16 mouse cellular contexts compared by ENCODE assay signal in genomic region chr5:100209093-100209492, GRCm38 (mm10). TPM values are rescaled to one million over a fixed set of nuclear protein-coding genes. Genes with fewer than 3 reads are reported as not detected.
DNase-seq lines count a peak whose midpoint lies in the region; ATAC-seq and TF ChIP-seq lines count a peak whose summit lies in the region.
"Had no signal": no experiment of that assay in that cellular context is flagged by ENCODE, and none has a peak within 500 bp of the region (broad histone marks: within the 10 kb centered on the region; RNA-seq: fewer than 3 reads in every experiment).

No protein-coding gene starts in this region.

- H3K27ac ChIP-seq in heart, embryonic 14.5 days (replicated peaks in 1 of 2; ENCODE audit: control insufficient read depth in 1 of 2, insufficient read depth in 1 of 2, low read depth in 2 of 2, low read length in 2 of 2), result peak overlapping the region; percentile 9 to 44; a peak in 1 of 4 replicates
- peak overlapping the region; percentile 33; the same call in 1 of the 2 replicates for H3K27ac ChIP-seq in lung, embryonic 14.5 days (ENCODE audit: low read depth)
- H3K27ac ChIP-seq in intestine, embryonic 16.5 days (ENCODE audit: low read length), result peak overlapping the region; percentile 28; the same call in 1 of the 2 replicates
- peak overlapping the region; percentile 10; the same call in 1 of the 2 replicates for H3K27ac ChIP-seq in liver, embryonic 16.5 days (ENCODE audit: low read length)
- H3K27ac ChIP-seq: kidney, embryonic 15.5 days; neural tube, embryonic 12.5 days had no signal

- DNase-seq in heart, adult 9 months (ENCODE audit: low spot score in 2 of 2), result no peak
- peak; percentile 39 for DNase-seq in lung, embryonic 14.5 days
- no peak for DNase-seq in lung, postnatal 14 days
- no peak for DNase-seq in cerebellum, adult 11 months
- DNase-seq in layer of hippocampus, postnatal 10 days (ENCODE audit: low spot score in 2 of 2), result no peak
- DNase-seq: cerebellum, postnatal 10 days; gastrocnemius, postnatal 14 days; left cerebral cortex, postnatal 4 days; lung, adult 2 months; thymus, postnatal 25 days had no signal

- no peaks in the 10 kb centered on the region for H3K9me3 ChIP-seq in heart, embryonic 14.5 days (ENCODE audit: control insufficient read depth, low read length)
- no peaks in the 10 kb centered on the region for H3K9me3 ChIP-seq in lung, embryonic 14.5 days (ENCODE audit: low read depth, low read length)
- H3K9me3 ChIP-seq in intestine, embryonic 16.5 days (ENCODE audit: control insufficient read depth, low read length), result no peaks in the 10 kb centered on the region
- H3K9me3 ChIP-seq in liver, embryonic 16.5 days (replicated peaks; ENCODE audit: control insufficient read depth, low read length), result no peaks in the 10 kb centered on the region
- H3K9me3 ChIP-seq: kidney, embryonic 15.5 days; neural tube, embryonic 12.5 days had no signal

- H3K4me3 ChIP-seq in heart, embryonic 14.5 days (ENCODE audit: control insufficient read depth in 1 of 2, insufficient read depth in 1 of 2, low read depth in 1 of 2, low read length in 2 of 2), result no peak overlapping the region
- no peak overlapping the region for H3K4me3 ChIP-seq in lung, embryonic 14.5 days (ENCODE audit: low read depth, low read length)
- H3K4me3 ChIP-seq in intestine, embryonic 16.5 days (ENCODE audit: low read length), result no peak overlapping the region
- H3K4me3 ChIP-seq in liver, embryonic 16.5 days (ENCODE audit: low read depth, low read length), result no peak overlapping the region
- H3K4me3 ChIP-seq: kidney, embryonic 15.5 days; neural tube, embryonic 12.5 days had no signal

- 27% methylated on average over 7 of the region's 7 CpGs for WGBS in heart, embryonic 14.5 days
- WGBS in lung, embryonic 14.5 days, result 49% methylated on average over 7 of the region's 7 CpGs
- 46% methylated on average over 7 of the region's 7 CpGs for whole genome bisulfite sequencing in intestine, embryonic 16.5 days
- 58% methylated on average over 7 of the region's 7 CpGs for WGBS in liver, embryonic 16.5 days (ENCODE audit: insufficient replicate concordance)

- no peak overlapping the region for H3K9ac ChIP-seq in heart, embryonic 14.5 days (ENCODE audit: low read length)
- H3K9ac ChIP-seq in lung, embryonic 14.5 days, result no peak overlapping the region
- no peak overlapping the region for H3K9ac ChIP-seq in intestine, embryonic 16.5 days (ENCODE audit: low read depth, low read length)
- H3K9ac ChIP-seq in liver, embryonic 16.5 days (ENCODE audit: low read depth, low read length), result no peak overlapping the region
- H3K9ac ChIP-seq: kidney, embryonic 15.5 days; neural tube, embryonic 12.5 days had no signal

- H3K4me1 ChIP-seq in heart, embryonic 14.5 days (ENCODE audit: control insufficient read depth in 2 of 2, insufficient read depth in 2 of 2, low read length in 2 of 2), result peaks cover 15 to 17% of the 10 kb centered on the region in 2 experiments
- H3K4me1 ChIP-seq in lung, embryonic 14.5 days (ENCODE audit: insufficient read depth), result peaks cover 8% of the 10 kb centered on the region
- H3K4me1 ChIP-seq in intestine, embryonic 16.5 days (ENCODE audit: control insufficient read depth, insufficient read depth, low read length), result no peaks in the 10 kb centered on the region
- no peaks in the 10 kb centered on the region; the same call in 1 of the 2 replicates for H3K4me1 ChIP-seq in liver, embryonic 16.5 days (ENCODE audit: control insufficient read depth, low read depth, low read length)
- H3K4me1 ChIP-seq: neural tube, embryonic 12.5 days had no signal

- peak; percentile 66; the same call in 1 of the 2 replicates for ATAC-seq in heart, embryonic 14.5 days (ENCODE audit: insufficient number of reproducible peaks, insufficient read depth, low FRiP score, low read depth)
- ATAC-seq in lung, embryonic 14.5 days (ENCODE audit: insufficient read depth), result peak; percentile 69; the same call in 1 of the 2 replicates
- peak; percentile 44; the same call in 1 of the 2 replicates for ATAC-seq in intestine, embryonic 16.5 days
- ATAC-seq in liver, embryonic 16.5 days (ENCODE audit: low read depth), result peak; percentile 51; the same call in 1 of the 2 replicates

- H3K36me3 ChIP-seq in heart, embryonic 14.5 days (ENCODE audit: control insufficient read depth, insufficient read depth, low read length), result no peaks in the 10 kb centered on the region
- H3K36me3 ChIP-seq in lung, embryonic 14.5 days (ENCODE audit: insufficient read depth), result no peaks in the 10 kb centered on the region
- H3K36me3 ChIP-seq in intestine, embryonic 16.5 days (ENCODE audit: control insufficient read depth, insufficient read depth, low read length), result no peaks in the 10 kb centered on the region
- no peaks in the 10 kb centered on the region for H3K36me3 ChIP-seq in liver, embryonic 16.5 days (ENCODE audit: control insufficient read depth, insufficient read depth)
- H3K36me3 ChIP-seq: kidney, embryonic 15.5 days; neural tube, embryonic 12.5 days had no signal

- TF ChIP-seq CTCF in lung, embryonic 14.5 days (IDR thresholded peaks at IDR 0.05; ENCODE audit: low read depth), result no peak

- H3K27me3 ChIP-seq in heart, embryonic 14.5 days (ENCODE audit: control insufficient read depth, insufficient read depth, low read length), result no peaks in the 10 kb centered on the region
- H3K27me3 ChIP-seq in lung, embryonic 14.5 days (ENCODE audit: insufficient read depth, low read length), result no peaks in the 10 kb centered on the region
- no peaks in the 10 kb centered on the region for H3K27me3 ChIP-seq in intestine, embryonic 16.5 days (replicated peaks; ENCODE audit: control insufficient read depth, insufficient read depth, low read length)
- no peaks in the 10 kb centered on the region for H3K27me3 ChIP-seq in liver, embryonic 16.5 days (ENCODE audit: control insufficient read depth, insufficient read depth, low read depth, low read length)
- H3K27me3 ChIP-seq: kidney, embryonic 15.5 days; neural tube, embryonic 12.5 days had no signal

- no peak overlapping the region for H3K4me2 ChIP-seq in heart, embryonic 14.5 days (ENCODE audit: low read length)
- H3K4me2 ChIP-seq in lung, embryonic 14.5 days, result no peak overlapping the region
- H3K4me2 ChIP-seq in intestine, embryonic 16.5 days (ENCODE audit: low read depth, low read length), result no peak overlapping the region
- H3K4me2 ChIP-seq in liver, embryonic 16.5 days (ENCODE audit: low read depth, low read length), result no peak overlapping the region
- H3K4me2 ChIP-seq: kidney, embryonic 15.5 days; neural tube, embryonic 12.5 days had no signal

RNA-seq across cellular contexts. Expression of gene Tmem150c, which starts 49.5 kb away (rescaled TPM):
- polyA plus RNA-seq in heart, embryonic 14.5 days (2014; fragmentation: Nextera tagmentation; extraction: Ambion mirVana), result 1.2 and 1.7 TPM in 2 replicates
- polyA plus RNA-seq in lung, embryonic 14.5 days (2014; fragmentation: Nextera tagmentation; extraction: Ambion mirVana), result 3.3 and 5.0 TPM in 2 replicates
- 1.5 and 1.7 TPM in 2 replicates for polyA plus RNA-seq in intestine, embryonic 16.5 days (2015; fragmentation: Nextera tagmentation; extraction: Ambion mirVana)
- polyA plus RNA-seq in liver, embryonic 16.5 days (2015; fragmentation: Nextera tagmentation; extraction: Ambion mirVana), result 0.43 and 0.67 TPM in 2 replicates
- total RNA-seq in layer of hippocampus, postnatal 10 days (2021), result 10 to 100 TPM; 69.3 to 71.6 TPM
- total RNA-seq: megakaryocyte, adult 5-6 weeks had no signal
